Mouse (Mus musculus) cerebellum, adult 2 months (tissue): ENCODE data around the gene Ifnar2. TPM values are rescaled to one million over a fixed set of nuclear protein-coding genes. Genes with fewer than 3 reads are reported as not detected.
A peak's percentile ranks its signal among the peaks of the same experiment; 100 is the strongest.

Experiments used
- DNase-seq, 2 experiments: peaks; one replicate each; pipeline ENCODE4 v3.0.0; 2021
- H3K27ac ChIP-seq: fragments of 200-500 bp; 2 replicates; pipeline ENCODE4 v1.5.1; 2012; ENCODE audit warnings: low read length, control low read depth, inconsistent platforms; ENCODE audit not compliant: insufficient read depth
- H3K27me3 ChIP-seq: fragments of 200-500 bp; 2 replicates; pipeline ENCODE4 v1.6.1; 2012; ENCODE audit warnings: inconsistent platforms, mild to moderate bottlenecking, low read length, moderate library complexity; ENCODE audit not compliant: control insufficient read depth, insufficient read depth
- H3K4me1 ChIP-seq: fragments of 200-500 bp; 2 replicates; pipeline ENCODE4 v1.6.1; 2011; ENCODE audit warnings: low read length; ENCODE audit not compliant: control insufficient read depth, insufficient read depth
- H3K4me3 ChIP-seq: fragments of 200-500 bp; replicated peaks from 2 replicates; pipeline ENCODE3; 2011; ENCODE audit warnings: mild to moderate bottlenecking, low read depth, low read length, control low read depth; ENCODE audit not compliant: insufficient read depth
- CTCF ChIP-seq: fragments of 200-500 bp; IDR thresholded peaks from 2 replicates; pipeline ENCODE4 v1.5.1; 2011; ENCODE audit warnings: low read depth, mild to moderate bottlenecking, control low read depth, low read length, moderate library complexity, borderline replicate concordance; ENCODE audit not compliant: insufficient read depth
- POLR2A ChIP-seq: fragments of 200-500 bp; IDR thresholded peaks from 2 replicates; pipeline ENCODE4 v1.6.1; 2011; ENCODE audit warnings: low read length, control low read depth, borderline replicate concordance; ENCODE audit not compliant: insufficient read depth
- WGBS: fragments of 180-500 bp; shearing (Covaris S2); methylation state at CpG from one replicate; pipeline ENCODE4 v1.1.7; 2018; 5-methylcytosine and 5-hydroxymethylcytosine counted together
- polyA plus RNA-seq: library from polyadenylated mRNA; depleted of rRNA; stranded (reverse); fragments of >200 nt; gene quantifications from 2 replicates; pipeline ENCODE4 v1.2.3, GENCODE M21; 2012

Ifnar2 gene
- polyA plus RNA-seq, 1 experiment: 33.9 TPM

DNA sequence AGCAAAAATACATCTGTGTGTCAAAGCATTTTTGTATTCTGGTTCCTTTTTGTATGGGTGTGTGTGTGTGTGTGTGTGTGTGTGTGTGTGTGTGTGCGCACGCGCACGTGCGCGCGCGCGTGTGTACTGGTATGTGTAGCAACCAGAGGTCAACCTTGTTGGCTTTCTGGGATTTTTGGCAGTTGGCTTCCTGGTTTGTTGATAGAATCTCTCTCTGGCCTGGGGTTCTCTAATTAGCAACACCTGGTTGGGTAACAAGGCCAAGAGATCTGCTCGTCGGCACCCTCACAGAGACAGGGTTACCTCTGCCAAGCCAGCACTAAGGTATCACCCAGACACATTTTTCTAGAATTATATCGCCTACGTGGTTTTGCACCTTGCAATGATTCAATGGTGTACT is 13.1 kb upstream of the Ifnar2 start:
- DNase-seq: peak in 1 of 2 experiments; percentile 38
- 76% methylated on average over 13 of the region's 13 CpGs for WGBS
- Histone ChIP-seq H3K27ac (no peak overlapping the region), H3K4me3 (no peak overlapping the region), H3K27me3 (no peaks in the 10 kb centered on the region), H3K4me1 (0 out of 2 replicates have a peak, but pooled peaks cover 6% of the 10 kb centered on the region)
- TF ChIP-seq CTCF (no peak), POLR2A (no peak)

DNA sequence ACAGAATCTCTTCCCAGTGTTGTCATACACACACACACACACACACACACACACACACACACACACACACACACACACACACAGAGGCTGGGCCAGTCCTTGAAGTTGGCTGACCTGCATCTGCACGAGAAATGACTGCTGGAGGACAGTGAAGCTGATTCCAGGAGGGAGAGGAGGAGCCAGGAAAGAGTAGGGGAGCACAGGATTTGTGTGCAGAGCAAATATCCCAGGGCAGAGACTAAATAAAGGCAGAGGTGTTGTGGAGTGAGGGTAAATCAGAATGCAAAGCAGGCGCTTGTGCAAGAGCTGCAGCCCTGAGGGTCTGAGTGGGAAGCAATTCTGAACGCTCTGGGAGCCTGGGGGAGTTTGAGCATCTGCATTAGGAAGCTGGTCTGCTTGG is 12.4 kb upstream of the Ifnar2 start:
- WGBS: 85% methylated on average over 3 of the region's 3 CpGs
- no peak for DNase-seq
- Histone ChIP-seq H3K27me3 (no peaks in the 10 kb centered on the region), H3K4me1 (0 out of 2 replicates have a peak, but pooled peaks cover 6% of the 10 kb centered on the region), H3K27ac (no peak overlapping the region), H3K4me3 (no peak overlapping the region)
- TF ChIP-seq CTCF (no peak), POLR2A (no peak)

DNA sequence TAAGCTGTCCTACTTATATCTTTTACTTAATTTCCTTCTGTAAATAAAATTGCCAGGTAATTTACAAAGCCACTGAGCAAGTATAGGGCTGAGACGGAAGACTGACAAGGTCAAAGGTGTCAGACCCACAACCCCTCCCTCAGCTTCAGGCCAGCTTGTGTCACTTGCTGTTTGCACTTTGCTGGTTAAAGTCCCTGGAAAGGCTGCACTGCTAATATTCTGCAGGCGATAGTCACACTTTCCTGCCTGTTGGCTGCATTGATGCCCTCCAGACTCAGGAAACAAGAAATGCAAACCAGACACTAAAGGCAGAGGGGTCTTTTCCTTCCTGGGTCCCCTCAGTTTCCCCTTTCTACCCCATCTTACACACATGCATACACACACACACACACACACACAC is 10.6 kb upstream of the Ifnar2 start:
- 78% methylated on average over 2 of the region's 2 CpGs for WGBS
- DNase-seq: no peak
- 0 out of 2 replicates have a peak, but pooled peaks cover 6% of the 10 kb centered on the region for H3K4me1 ChIP-seq
- no peak overlapping the region for H3K4me3 ChIP-seq
- no peak overlapping the region for H3K27ac ChIP-seq
- H3K27me3 ChIP-seq: no peaks in the 10 kb centered on the region
- TF ChIP-seq CTCF (no peak), POLR2A (no peak)

DNA sequence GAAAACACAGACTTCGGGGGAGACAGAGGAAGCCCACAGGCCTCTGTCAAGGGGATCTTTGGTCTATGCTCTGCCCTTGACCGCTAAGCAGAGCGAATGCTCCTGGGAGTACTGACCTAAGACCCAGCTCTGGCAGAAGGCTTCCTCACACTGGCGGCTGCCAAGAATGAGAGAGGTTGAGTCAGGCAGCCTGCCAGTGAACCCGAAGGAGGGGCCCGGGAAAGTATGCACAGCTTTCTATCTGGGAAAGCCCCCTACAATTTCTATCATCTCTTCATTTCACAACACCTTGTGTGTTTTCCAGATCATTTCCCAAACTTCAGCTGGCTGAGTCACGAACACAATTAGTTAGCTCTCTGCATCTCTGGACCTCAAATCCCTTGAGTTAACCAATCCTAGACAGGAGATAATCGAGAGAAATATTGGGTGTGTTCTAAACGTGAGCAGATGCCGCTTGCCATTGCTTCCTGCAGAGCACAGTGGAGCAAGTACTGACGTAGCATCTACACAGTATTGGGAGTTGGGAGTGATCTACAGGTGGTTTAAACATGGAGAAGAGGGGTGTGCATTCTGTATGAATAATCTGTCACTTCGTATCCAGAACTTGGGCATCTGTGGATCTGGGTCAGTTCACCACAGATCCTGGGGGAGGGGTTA is 9.8 kb upstream of the Ifnar2 start:
- no peak for DNase-seq
- Histone ChIP-seq H3K4me1 (0 out of 2 replicates have a peak, but pooled peaks cover 6% of the 10 kb centered on the region), H3K27me3 (no peaks in the 10 kb centered on the region), H3K4me3 (no peak overlapping the region), H3K27ac (no peak overlapping the region)
- 16% methylated on average over 12 of the region's 12 CpGs for WGBS
- no peak for TF ChIP-seq CTCF

DNA sequence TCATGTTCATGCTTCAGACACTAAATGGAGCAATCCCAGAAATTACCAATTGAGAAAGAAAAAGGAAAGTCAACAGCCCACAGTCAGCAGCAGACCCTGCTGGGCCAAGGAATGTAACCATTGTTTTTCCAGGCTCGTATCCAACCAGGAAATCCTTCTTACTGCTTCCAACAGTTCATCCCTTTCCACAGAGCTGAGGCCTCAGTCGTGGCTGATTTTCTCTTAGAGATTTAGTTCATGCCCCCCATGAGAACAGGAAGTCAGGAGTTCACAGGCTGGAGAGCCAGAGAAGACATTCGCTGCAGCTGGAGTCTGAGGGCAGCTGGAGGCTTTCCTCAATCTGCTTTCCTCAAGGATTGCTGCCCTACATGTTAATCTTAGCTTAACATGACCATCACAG is 9.1 kb upstream of the Ifnar2 start:
- Histone ChIP-seq H3K4me1 (0 out of 2 replicates have a peak, but pooled peaks cover 6% of the 10 kb centered on the region), H3K4me3 (no peak overlapping the region), H3K27ac (no peak overlapping the region), H3K27me3 (no peaks in the 10 kb centered on the region)
- TF ChIP-seq POLR2A (no peak), CTCF (no peak)
- DNase-seq: no peak
- 36% methylated on average over 3 of the region's 3 CpGs for WGBS

DNA sequence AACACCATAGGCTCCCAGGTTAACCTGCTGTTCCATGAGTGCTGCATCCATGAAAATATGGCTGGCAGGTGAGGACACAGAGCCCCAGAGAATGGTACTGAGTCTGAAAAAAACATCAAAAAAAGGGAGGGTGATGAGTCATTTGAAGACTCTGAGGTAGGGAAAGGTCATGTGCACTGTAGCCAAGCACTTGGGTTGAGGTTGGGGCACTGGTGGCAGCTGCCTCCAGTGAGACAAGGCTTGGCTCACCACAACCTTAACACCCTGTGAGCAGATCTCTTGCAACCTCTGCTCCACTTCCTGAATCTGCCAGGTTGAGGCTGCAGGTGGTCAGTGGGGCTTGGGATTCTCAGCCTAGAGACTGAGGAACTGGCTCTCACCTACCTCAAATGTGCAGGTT is 6.0 kb upstream of the Ifnar2 start:
- TF ChIP-seq POLR2A (no peak), CTCF (no peak)
- H3K27me3 ChIP-seq: no peaks in the 10 kb centered on the region
- H3K27ac ChIP-seq: no peak overlapping the region
- H3K4me3 ChIP-seq: no peak overlapping the region
- no peak for DNase-seq
- H3K4me1 ChIP-seq: no peaks in the 10 kb centered on the region

DNA sequence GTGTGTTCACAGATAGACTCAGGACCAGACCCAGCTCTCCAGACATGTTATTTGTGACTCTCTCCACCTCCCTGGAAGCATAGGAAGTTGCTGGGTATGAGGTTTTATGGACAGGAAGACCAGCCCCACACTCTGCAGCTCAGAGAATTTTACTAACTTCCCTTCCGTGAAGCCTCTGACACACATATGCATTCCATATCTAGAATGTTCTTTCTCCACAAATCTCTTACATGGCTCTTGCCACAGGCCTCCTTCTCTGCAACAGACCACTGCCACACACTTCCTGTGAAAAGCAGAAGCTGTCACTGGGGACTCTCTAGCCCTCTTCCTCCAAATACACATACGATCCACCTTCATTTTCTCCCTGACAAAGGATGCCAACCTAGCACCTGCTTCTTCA is 5.5 kb upstream of the Ifnar2 start:
- Histone ChIP-seq H3K4me1 (no peaks in the 10 kb centered on the region), H3K4me3 (no peak overlapping the region), H3K27me3 (no peaks in the 10 kb centered on the region), H3K27ac (no peak overlapping the region)
- DNase-seq: no peak
- 89% methylated on average over 2 of the region's 2 CpGs for WGBS
- no peak for TF ChIP-seq POLR2A
- TF ChIP-seq CTCF: no peak

DNA sequence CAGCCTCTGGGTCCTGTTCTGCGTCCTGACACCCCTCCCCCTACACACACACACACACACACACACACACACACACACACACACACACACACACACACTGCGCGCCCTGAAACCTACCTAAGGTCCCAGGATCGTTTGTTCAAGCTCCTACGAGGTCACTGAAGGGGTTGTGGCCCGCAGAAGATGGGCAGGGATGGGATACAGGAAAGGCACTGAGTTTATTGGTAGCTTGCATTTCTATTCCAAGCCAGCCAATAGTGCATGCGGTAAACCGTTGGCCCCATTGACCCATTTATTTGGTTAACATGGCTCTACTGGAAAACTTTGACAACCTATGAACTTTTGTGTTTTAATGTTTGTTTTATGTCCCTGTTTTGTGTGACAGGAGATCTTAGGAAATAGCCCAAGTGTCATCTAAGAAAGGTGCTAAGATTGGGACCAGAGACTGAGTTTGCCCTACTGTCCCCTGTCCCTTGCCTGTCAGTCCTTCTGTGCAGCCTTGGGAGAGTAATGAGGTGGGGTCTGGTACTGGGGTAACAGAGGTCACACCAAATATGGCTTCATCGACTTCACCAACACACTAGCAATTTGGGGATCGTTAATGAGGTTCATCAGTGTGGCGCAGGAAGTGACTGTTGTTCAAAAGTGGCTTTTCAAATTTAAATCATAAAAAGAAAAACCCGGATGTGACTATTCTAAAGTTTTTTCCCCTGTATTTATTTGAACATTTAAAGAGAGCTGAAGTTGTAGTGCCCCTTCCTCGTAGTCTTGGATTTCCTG is 1.1 kb downstream of the Ifnar2 start:
- WGBS: 43% methylated on average over 13 of the region's 13 CpGs
- Histone ChIP-seq H3K27me3 (no peaks in the 10 kb centered on the region), H3K4me3 (peak overlapping the region; percentile 78), H3K4me1 (no peaks in the 10 kb centered on the region), H3K27ac (peak overlapping the region; percentile 67; the same call in 1 of the 2 replicates)
- TF ChIP-seq POLR2A: no peak
- TF ChIP-seq CTCF: no peak
- DNase-seq: no peak
